Mouse (Mus musculus): ENCODE measurements at regions not wholly inside any gene's neighbourhood (a gene's known extent, or its start where the extent isn't known, plus 50 kb on each side); places are given as distances from the start of the nearest gene placed in this dataset.
A peak's percentile ranks its signal among the peaks of the same experiment; 100 is the strongest.

DNA sequence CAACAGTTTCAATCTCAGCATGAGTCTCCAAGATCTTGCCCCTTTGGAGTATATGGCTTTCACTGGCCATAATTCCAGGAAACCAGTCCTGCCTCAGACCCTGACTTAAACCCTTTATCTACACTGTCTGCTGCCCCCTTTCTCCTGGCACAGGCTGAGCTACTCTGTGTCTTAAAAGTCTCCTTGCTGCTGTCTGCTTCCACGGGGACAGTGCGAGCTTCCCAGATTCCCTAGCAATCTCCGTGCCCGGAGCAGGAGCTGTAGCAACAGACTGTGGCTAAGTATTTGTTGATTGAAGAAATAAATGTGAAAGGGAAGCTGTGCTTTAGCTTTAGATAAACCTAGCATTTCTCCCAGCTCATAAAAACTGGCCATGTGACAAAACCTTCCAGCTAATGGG lies 95.2 kb upstream of the Ptch1 start:
- no peak overlapping the region for H3K4me3 ChIP-seq (ENCODE audit: low read depth, low read length)
- no peaks in the 10 kb centered on the region for H3K9me3 ChIP-seq (ENCODE audit: low read length)
- H3K4me2 ChIP-seq (replicated peaks; ENCODE audit: low read depth, low read length), result no peak overlapping the region
- no peaks in the 10 kb centered on the region for H3K36me3 ChIP-seq (ENCODE audit: insufficient read depth, low read length)
- peak; percentile 19; the same call in 1 of the 2 replicates for ATAC-seq
- H3K4me1 ChIP-seq (ENCODE audit: insufficient read depth, low read depth, low read length), result no peaks in the 10 kb centered on the region; the same call in 1 of the 2 replicates
- TF ChIP-seq CTCF (IDR thresholded peaks at IDR 0.05) (no peak; the same call in 1 of the 2 replicates), EP300 (IDR thresholded peaks at IDR 0.05) (no peak)
- no peak overlapping the region for H3K9ac ChIP-seq (replicated peaks; ENCODE audit: low read depth)
- DNase-seq (ENCODE audit: low spot score), result no peak
- WGBS, result 25% methylated on average over 4 of the region's 4 CpGs
- H3K27me3 ChIP-seq (replicated peaks; ENCODE audit: insufficient read depth, low read length), result no peaks in the 10 kb centered on the region
- no peak overlapping the region for H3K27ac ChIP-seq (ENCODE audit: low read length)

DNA sequence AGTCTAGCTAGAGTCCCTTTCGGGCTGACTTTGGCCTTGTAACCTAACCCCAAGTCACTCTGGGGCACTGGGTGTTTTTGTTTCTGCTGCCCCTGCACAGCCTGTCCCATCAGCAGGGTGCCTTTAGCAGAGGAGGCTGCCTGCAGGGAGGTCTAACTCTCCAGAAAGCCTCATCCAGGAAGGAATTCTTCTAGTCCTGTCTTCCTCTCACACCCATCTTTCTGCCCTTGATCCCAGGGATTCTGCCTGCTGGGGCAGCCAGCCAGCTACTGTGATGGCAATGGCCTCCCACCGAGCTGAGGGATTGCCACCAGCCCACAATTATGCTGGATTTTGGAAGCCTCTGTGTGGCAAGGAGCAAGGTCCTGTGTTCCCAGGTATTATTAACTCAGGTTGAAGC lies 95.6 kb upstream of the Ptch1 start:
- Histone ChIP-seq H3K4me3 (ENCODE audit: low read depth, low read length) (no peak overlapping the region), H3K36me3 (ENCODE audit: insufficient read depth, low read length) (no peaks in the 10 kb centered on the region), H3K27ac (ENCODE audit: low read length) (no peak overlapping the region), H3K27me3 (replicated peaks; ENCODE audit: insufficient read depth, low read length) (no peaks in the 10 kb centered on the region), H3K4me1 (ENCODE audit: insufficient read depth, low read depth, low read length) (no peaks in the 10 kb centered on the region; the same call in 1 of the 2 replicates), H3K9me3 (ENCODE audit: low read length) (no peaks in the 10 kb centered on the region), H3K4me2 (replicated peaks; ENCODE audit: low read depth, low read length) (no peak overlapping the region), H3K9ac (replicated peaks; ENCODE audit: low read depth) (no peak overlapping the region)
- TF ChIP-seq EP300 (IDR thresholded peaks at IDR 0.05) (no peak), CTCF (IDR thresholded peaks at IDR 0.05) (no peak)
- DNase-seq (ENCODE audit: low spot score), result no peak
- ATAC-seq, result no peak
- 53% methylated on average over 2 of the region's 2 CpGs for WGBS

DNA sequence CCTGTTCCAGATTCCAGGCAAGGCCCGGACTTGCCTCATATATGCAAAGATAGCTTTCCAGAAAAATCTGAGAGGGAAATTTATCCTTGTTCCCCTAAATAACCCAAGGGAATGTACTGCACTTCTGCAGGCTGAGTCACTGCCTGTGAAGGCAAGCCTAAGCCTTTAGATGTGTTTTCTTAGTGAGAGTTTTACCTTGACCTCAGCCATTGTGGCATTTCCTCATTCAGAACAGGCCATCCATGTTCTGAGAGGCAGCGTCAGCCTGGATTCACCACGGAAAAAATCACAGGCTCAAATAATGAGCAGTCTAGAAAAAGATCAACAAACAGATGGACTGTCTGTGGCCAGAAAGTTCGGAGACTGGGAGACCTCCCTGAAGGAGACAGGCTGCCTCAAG lies 99.0 kb upstream of the Ptch1 start:
- no peak for DNase-seq (ENCODE audit: low spot score)
- Histone ChIP-seq H3K27ac (ENCODE audit: low read length) (no peak overlapping the region), H3K4me2 (replicated peaks; ENCODE audit: low read depth, low read length) (no peak overlapping the region), H3K9me3 (ENCODE audit: low read length) (no peaks in the 10 kb centered on the region), H3K4me1 (ENCODE audit: insufficient read depth, low read depth, low read length) (no peaks in the 10 kb centered on the region), H3K4me3 (ENCODE audit: low read depth, low read length) (no peak overlapping the region), H3K27me3 (replicated peaks; ENCODE audit: insufficient read depth, low read length) (no peaks in the 10 kb centered on the region), H3K9ac (replicated peaks; ENCODE audit: low read depth) (no peak overlapping the region), H3K36me3 (ENCODE audit: insufficient read depth, low read length) (no peaks in the 10 kb centered on the region)
- TF ChIP-seq CTCF (IDR thresholded peaks at IDR 0.05), result no peak
- TF ChIP-seq EP300 (IDR thresholded peaks at IDR 0.05), result no peak
- 44% methylated on average over 4 of the region's 4 CpGs for WGBS
- ATAC-seq, result no peak

DNA sequence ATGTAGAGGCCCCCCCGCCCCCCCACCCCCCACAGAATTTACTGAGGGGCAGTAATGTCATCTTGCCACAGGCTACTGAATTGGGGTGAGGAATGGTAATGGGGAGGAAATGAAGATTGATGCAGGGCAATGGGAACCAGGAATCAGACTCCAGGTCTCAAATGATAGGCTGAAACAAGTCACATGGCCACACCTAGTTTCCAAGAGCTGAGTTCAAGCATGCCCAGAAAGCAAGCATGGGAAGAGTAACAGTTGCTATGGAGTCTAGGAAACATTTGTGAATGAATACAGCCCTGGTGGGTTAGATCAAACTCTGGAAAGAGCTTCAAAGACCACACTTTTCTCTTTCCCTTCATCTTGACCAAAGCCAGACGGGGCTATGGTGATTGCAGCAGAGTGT lies 104.3 kb upstream of the Ptch1 start:
- no peak for TF ChIP-seq EP300 (IDR thresholded peaks at IDR 0.05)
- no peak for TF ChIP-seq CTCF (IDR thresholded peaks at IDR 0.05)
- no peak overlapping the region for H3K9ac ChIP-seq (replicated peaks; ENCODE audit: low read depth)
- ATAC-seq, result no peak
- H3K4me3 ChIP-seq (ENCODE audit: low read depth, low read length), result no peak overlapping the region
- no peak overlapping the region for H3K27ac ChIP-seq (ENCODE audit: low read length)
- DNase-seq (ENCODE audit: low spot score), result no peak
- H3K9me3 ChIP-seq (ENCODE audit: low read length), result no peaks in the 10 kb centered on the region
- H3K4me2 ChIP-seq (replicated peaks; ENCODE audit: low read depth, low read length), result no peak overlapping the region
- WGBS, result 59% methylated on average over 2 of the region's 2 CpGs
- H3K27me3 ChIP-seq (replicated peaks; ENCODE audit: insufficient read depth, low read length), result no peaks in the 10 kb centered on the region
- no peaks in the 10 kb centered on the region for H3K36me3 ChIP-seq (ENCODE audit: insufficient read depth, low read length)
- no peaks in the 10 kb centered on the region for H3K4me1 ChIP-seq (ENCODE audit: insufficient read depth, low read depth, low read length)

DNA sequence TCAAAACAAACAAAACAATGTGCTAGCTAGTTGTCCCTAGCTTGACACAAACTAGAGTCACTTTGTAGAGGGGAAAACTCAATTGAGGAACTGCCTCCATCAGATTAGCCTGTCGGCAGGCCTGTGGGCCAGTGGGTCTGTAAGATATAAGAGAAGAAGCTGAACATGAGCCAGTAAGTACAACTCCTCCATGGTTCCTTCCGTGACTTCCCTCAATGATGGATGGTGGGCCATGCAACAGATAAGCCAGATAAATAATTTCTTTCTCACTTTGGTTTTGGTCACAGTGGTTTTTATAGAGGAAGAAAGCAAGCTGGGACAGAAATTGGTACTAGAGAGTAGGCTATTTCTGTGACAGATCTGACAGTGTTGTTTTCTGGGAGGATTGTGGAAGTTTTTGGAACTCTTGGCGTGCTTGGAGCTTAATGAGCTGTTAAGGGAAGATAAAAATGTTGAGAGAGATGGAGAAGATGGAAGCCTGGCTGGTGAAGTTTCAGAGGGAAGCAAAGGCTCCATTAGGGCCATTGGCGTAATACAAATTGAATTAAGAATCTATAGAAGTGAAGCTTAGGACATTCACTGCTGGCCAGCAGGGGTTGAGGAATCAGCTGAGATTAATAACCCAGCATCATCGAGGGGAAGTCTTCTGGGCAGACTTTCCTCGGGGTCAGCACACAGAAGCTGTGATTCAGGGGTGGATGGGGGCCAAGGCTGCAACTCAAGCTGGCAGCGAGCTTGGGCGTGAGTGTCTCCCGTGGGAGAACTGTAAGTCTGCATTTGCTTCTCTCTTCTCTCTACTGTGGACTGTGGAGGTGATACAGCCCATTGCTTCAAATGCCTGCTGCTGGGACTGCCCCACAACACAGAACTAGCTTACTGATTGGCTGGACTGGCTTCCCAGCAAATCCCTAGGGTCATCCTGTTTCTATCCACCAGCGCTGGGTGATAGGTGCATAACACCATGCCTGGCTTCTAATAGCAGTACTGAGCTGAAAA lies 105.2 kb upstream of the Ptch1 start:
- DNase-seq (ENCODE audit: low spot score) (peak; percentile 86), ATAC-seq (peak; percentile 81)
- Histone ChIP-seq H3K4me1 (ENCODE audit: insufficient read depth, low read depth, low read length) (no peaks in the 10 kb centered on the region), H3K9ac (replicated peaks; ENCODE audit: low read depth) (no peak overlapping the region), H3K9me3 (ENCODE audit: low read length) (no peaks in the 10 kb centered on the region), H3K4me3 (ENCODE audit: low read depth, low read length) (no peak overlapping the region), H3K36me3 (ENCODE audit: insufficient read depth, low read length) (no peaks in the 10 kb centered on the region), H3K27me3 (replicated peaks; ENCODE audit: insufficient read depth, low read length) (no peaks in the 10 kb centered on the region), H3K27ac (ENCODE audit: low read length) (no peak overlapping the region), H3K4me2 (replicated peaks; ENCODE audit: low read depth, low read length) (no peak overlapping the region; the same call in 1 of the 2 replicates)
- 61% methylated on average over 10 of the region's 10 CpGs for WGBS
- TF ChIP-seq EP300 (IDR thresholded peaks at IDR 0.05) (peak; percentile 76), CTCF (IDR thresholded peaks at IDR 0.05) (peak; percentile 28)

DNA sequence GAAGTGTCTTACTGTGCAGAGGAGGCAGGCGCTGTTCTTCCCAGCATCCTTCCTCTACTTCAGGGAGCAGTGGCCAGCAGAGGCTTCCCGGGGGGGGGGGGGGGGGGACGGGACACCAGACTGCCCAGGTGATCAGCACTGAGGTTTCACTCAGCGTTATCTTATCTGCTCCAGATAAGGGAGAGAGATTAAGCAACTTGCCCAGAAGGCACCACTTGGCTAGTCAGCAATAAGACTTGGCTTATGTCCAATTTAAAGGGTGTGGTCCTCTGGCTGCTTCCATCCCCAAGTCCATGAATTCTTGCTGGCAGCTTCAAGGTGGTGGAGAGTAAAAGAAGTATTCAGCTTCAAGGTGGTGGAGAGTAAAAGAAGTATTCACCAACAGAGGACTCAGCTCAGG lies 108.9 kb upstream of the Ptch1 start:
- peak; percentile 28 for DNase-seq (ENCODE audit: low spot score)
- no peaks in the 10 kb centered on the region for H3K27me3 ChIP-seq (replicated peaks; ENCODE audit: insufficient read depth, low read length)
- WGBS, result 19% methylated on average over 2 of the region's 4 CpGs
- no peak overlapping the region for H3K27ac ChIP-seq (ENCODE audit: low read length)
- no peak overlapping the region for H3K9ac ChIP-seq (replicated peaks; ENCODE audit: low read depth)
- no peaks in the 10 kb centered on the region for H3K9me3 ChIP-seq (ENCODE audit: low read length)
- H3K4me3 ChIP-seq (ENCODE audit: low read depth, low read length), result no peak overlapping the region
- H3K4me1 ChIP-seq (ENCODE audit: insufficient read depth, low read depth, low read length), result no peaks in the 10 kb centered on the region
- peak; percentile 33; the same call in 1 of the 2 replicates for TF ChIP-seq EP300 (IDR thresholded peaks at IDR 0.05)
- no peak for TF ChIP-seq CTCF (IDR thresholded peaks at IDR 0.05)
- no peaks in the 10 kb centered on the region for H3K36me3 ChIP-seq (ENCODE audit: insufficient read depth, low read length)
- H3K4me2 ChIP-seq (replicated peaks; ENCODE audit: low read depth, low read length), result no peak overlapping the region
- ATAC-seq, result peak; percentile 40

Measured in lung, postnatal 0 days (tissue).